Comparison of ENCODE assay signal across 8 mouse cellular contexts in the genomic region with DNA sequence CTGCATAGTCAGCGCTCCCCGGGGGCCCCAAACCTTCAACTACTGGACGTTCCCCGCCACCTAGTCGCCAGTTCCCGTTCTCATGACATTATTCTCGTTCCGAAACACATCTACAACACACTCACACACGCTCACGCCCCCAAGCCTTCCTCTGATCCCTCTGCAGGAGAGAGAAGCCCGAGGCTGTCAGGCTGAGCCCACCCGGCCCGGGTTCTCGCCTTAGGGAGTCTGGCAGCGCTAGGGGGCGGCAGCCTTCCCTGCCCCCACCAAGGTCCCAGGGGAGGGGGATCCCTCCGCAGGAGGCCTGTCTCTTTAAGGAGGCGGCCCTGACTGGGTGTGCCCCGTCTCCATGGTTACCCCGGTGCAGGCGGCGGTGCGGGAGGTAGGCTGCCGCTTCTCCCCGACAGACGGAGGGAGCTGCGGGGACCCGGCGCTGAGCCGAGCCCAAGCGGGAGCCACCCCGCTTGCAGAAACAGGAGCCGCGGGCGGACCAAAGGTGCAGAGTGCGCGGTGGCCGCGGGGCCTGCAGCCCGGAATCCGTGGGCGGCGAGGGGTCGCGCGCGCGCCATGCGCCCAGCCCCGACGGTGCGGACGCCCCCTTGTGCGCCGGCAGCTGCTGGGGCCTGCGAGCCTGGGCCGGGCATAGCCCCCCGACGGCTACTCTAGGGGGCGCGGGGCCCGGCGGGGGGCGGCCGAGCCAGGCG. TPM values are rescaled to one million over a fixed set of nuclear protein-coding genes. Genes with fewer than 3 reads are reported as not detected.
DNase-seq lines count a peak whose midpoint lies in the region; ATAC-seq and TF ChIP-seq lines count a peak whose summit lies in the region.

TSS of gene Kcnh3 (plus strand) at position 654 of the 704 bp plus-strand sequence.

- H3K4me1 ChIP-seq in heart, embryonic 15.5 days (replicated peaks), result peaks cover 42% of the 10 kb centered on the region
- H3K4me1 ChIP-seq in liver, embryonic 13.5 days (replicated peaks), result peaks cover 26% of the 10 kb centered on the region
- H3K4me1 ChIP-seq in neural tube, embryonic 12.5 days, result peaks cover 30% of the 10 kb centered on the region
- peaks cover 32% of the 10 kb centered on the region for H3K4me1 ChIP-seq in thymus, adult 2 months (replicated peaks; ENCODE audit: control insufficient read depth, insufficient read depth, low read length)

- no peaks in the 10 kb centered on the region for H3K9me3 ChIP-seq in heart, embryonic 15.5 days (replicated peaks)
- H3K9me3 ChIP-seq in liver, embryonic 13.5 days (replicated peaks), result no peaks in the 10 kb centered on the region
- H3K9me3 ChIP-seq in neural tube, embryonic 12.5 days, result no peaks in the 10 kb centered on the region

- ATAC-seq in heart, embryonic 15.5 days (replicated peaks; ENCODE audit: insufficient number of reproducible peaks, insufficient read depth, low FRiP score, low read depth), result peak; percentile 36
- ATAC-seq in liver, embryonic 13.5 days (ENCODE audit: low read depth), result peak; percentile 58
- ATAC-seq in neural tube, embryonic 12.5 days (ENCODE audit: low FRiP score, low read depth), result no peak

- WGBS in heart, embryonic 15.5 days, result 1% methylated on average over 66 of the region's 66 CpGs
- WGBS in liver, embryonic 13.5 days (ENCODE audit: insufficient replicate concordance), result 2% methylated on average over 57 of the region's 66 CpGs
- under 1% methylated on average over 65 of the region's 66 CpGs for WGBS in neural tube, embryonic 12.5 days
- 4% methylated on average over 66 of the region's 66 CpGs for whole genome bisulfite sequencing in thymus, adult 2 months

- H3K27ac ChIP-seq in heart, embryonic 15.5 days, result no peak within 1 kb of the TSS
- no peak within 1 kb of the TSS for H3K27ac ChIP-seq in liver, embryonic 13.5 days
- H3K27ac ChIP-seq in neural tube, embryonic 12.5 days, result no peak within 1 kb of the TSS
- H3K27ac ChIP-seq in thymus, adult 2 months (ENCODE audit: control insufficient read depth, insufficient read depth, low read length), result no peak within 1 kb of the TSS

- peak within 1 kb of the TSS; percentile 92 for H3K4me2 ChIP-seq in heart, embryonic 15.5 days
- peak within 1 kb of the TSS; percentile 71 for H3K4me2 ChIP-seq in liver, embryonic 13.5 days
- peak within 1 kb of the TSS; percentile 61 for H3K4me2 ChIP-seq in neural tube, embryonic 12.5 days (replicated peaks)

- no peaks in the 10 kb centered on the region for H3K36me3 ChIP-seq in heart, embryonic 15.5 days
- no peaks in the 10 kb centered on the region for H3K36me3 ChIP-seq in liver, embryonic 13.5 days
- H3K36me3 ChIP-seq in neural tube, embryonic 12.5 days, result no peaks in the 10 kb centered on the region
- no peaks in the 10 kb centered on the region for H3K36me3 ChIP-seq in thymus, adult 2 months (ENCODE audit: control insufficient read depth, insufficient read depth, low read length)

- peak within 1 kb of the TSS; percentile 49 for H3K4me3 ChIP-seq in heart, embryonic 15.5 days
- peak within 1 kb of the TSS; percentile 55 for H3K4me3 ChIP-seq in liver, embryonic 13.5 days (replicated peaks)
- peak within 1 kb of the TSS; percentile 38 for H3K4me3 ChIP-seq in neural tube, embryonic 12.5 days
- H3K4me3 ChIP-seq in thymus, adult 2 months (ENCODE audit: control insufficient read depth, insufficient read depth, low read length), result peak within 1 kb of the TSS; percentile 44

- no peak for TF ChIP-seq POLR2A in thymus, adult 2 months (IDR thresholded peaks at IDR 0.05; ENCODE audit: control insufficient read depth, extremely low read depth, insufficient read depth, low read length, poor library complexity)

- peak within 1 kb of the TSS; percentile 49 for H3K9ac ChIP-seq in heart, embryonic 15.5 days
- H3K9ac ChIP-seq in liver, embryonic 13.5 days, result peak within 1 kb of the TSS; percentile 17; the same call in 1 of the 2 replicates
- peak within 1 kb of the TSS; percentile 26; the same call in 1 of the 2 replicates for H3K9ac ChIP-seq in neural tube, embryonic 12.5 days

- peak; percentile 58 for DNase-seq in A20 (ENCODE audit: low read depth, low spot score)
- DNase-seq in T-cell, adult 2 months (ENCODE audit: low spot score), result peak; percentile 72
- DNase-seq in embryo, embryonic 10.5 days (ENCODE audit: low spot score), result peak; percentile 53
- peak; percentile 64 for DNase-seq in kidney, postnatal 14 days
- peak; percentile 46 for DNase-seq in liver, embryonic 13.5 days
- DNase-seq in thymus, adult 2 months, result peak; percentile 83

- TF ChIP-seq CTCF in thymus, adult 2 months (IDR thresholded peaks at IDR 0.05; ENCODE audit: borderline replicate concordance, control insufficient read depth, extremely low read depth, insufficient read depth, low read length, poor library complexity), result peak; percentile 24; the same call in 1 of the 2 replicates

- peaks cover 97% of the 10 kb centered on the region for H3K27me3 ChIP-seq in heart, embryonic 15.5 days
- H3K27me3 ChIP-seq in liver, embryonic 13.5 days, result peaks cover 100% of the 10 kb centered on the region
- H3K27me3 ChIP-seq in neural tube, embryonic 12.5 days (replicated peaks), result peaks cover 99% of the 10 kb centered on the region
- H3K27me3 ChIP-seq in thymus, adult 2 months (ENCODE audit: control insufficient read depth, insufficient read depth, low read length), result peaks cover 47% of the 10 kb centered on the region

RNA-seq across cellular contexts. Expression of gene Kcnh3, which starts in this region (rescaled TPM):
- polyA plus RNA-seq in heart, embryonic 15.5 days (2015; fragmentation: Nextera tagmentation; extraction: Ambion mirVana), result 0.44 and 1.1 TPM in 2 replicates
- polyA plus RNA-seq in liver, embryonic 13.5 days (2015; fragmentation: Nextera tagmentation; extraction: Ambion mirVana), result 0.05 and 0.06 TPM in 2 replicates
- polyA plus RNA-seq in neural tube, embryonic 12.5 days (2016; fragmentation: Nextera tagmentation; extraction: Ambion mirVana), result 0.51 and 0.57 TPM in 2 replicates
- 83.5 and 85.5 TPM in 2 replicates for polyA plus RNA-seq in thymus, adult 2 months (2012; rRNA removed)

Comparison
In these comparisons a context has a peak if more than half of its experiments do, and no peak if none do; other contexts are left out.
1. RNA of gene Kcnh3 (polyA plus RNA-seq): 83.5 to 85.5 TPM in thymus, adult 2 months; 0.51 to 0.57 TPM in neural tube, embryonic 12.5 days, 0.44 to 1.1 TPM in heart, embryonic 15.5 days and 0.05 to 0.06 TPM in liver, embryonic 13.5 days; every median in the first group is over 10 times any median in the second.
2. Peak in DNase-seq, ATAC-seq, H3K4me3 ChIP-seq, H3K9ac ChIP-seq and H3K4me2 ChIP-seq in liver, embryonic 13.5 days; RNA of the gene not detected or under 1 TPM.
3. Peak in every context shown above with its lines, with median percentiles within 50 percentile points of each other: DNase-seq, H3K4me2 ChIP-seq, H3K4me3 ChIP-seq and H3K9ac ChIP-seq.